Mouse (Mus musculus) MEL (cell line): ENCODE measurements around the gene Ptges3l.
"Not testable (repeated sequence)": the region's sequence is repeated elsewhere in the genome, so short reads cannot be mapped to it uniquely, and the experiment has no call there.

Experiments used
- BHLHE40 ChIP-seq: IDR thresholded peaks from 2 replicates; pipeline ENCODE4 v1.6.1; 2012; ENCODE audit warnings: low read depth, mild to moderate bottlenecking, inconsistent platforms, low read length, improper control_type of control experiment, borderline replicate concordance
- CTCF ChIP-seq, 3 experiments: IDR thresholded peaks in 2 of 3; conservative IDR thresholded peaks in 1 of 3; 2 replicates each; pipeline ENCODE4 v1.5.1; 2011 to 2012; ENCODE audit warnings: low read length in 3 of 3, low read depth in 2 of 3, mild to moderate bottlenecking in 2 of 3, improper control_type of control experiment in 1 of 3, inconsistent platforms in 1 of 3, mixed read lengths in 1 of 3, moderate library complexity in 1 of 3; ENCODE audit not compliant: control insufficient read depth in 1 of 3, insufficient read depth in 1 of 3, poor library complexity in 1 of 3, severe bottlenecking in 1 of 3
- ETS1 ChIP-seq: IDR thresholded peaks from 2 replicates; pipeline ENCODE4 v1.6.1; 2012; ENCODE audit warnings: low read depth, mild to moderate bottlenecking, inconsistent platforms, low read length, improper control_type of control experiment, moderate library complexity
- GATA1 ChIP-seq: IDR thresholded peaks from 2 replicates; pipeline ENCODE4 v1.6.1; 2011; ENCODE audit warnings: low read depth, low read length, improper control_type of control experiment
- KAT2A ChIP-seq: conservative IDR thresholded peaks from 2 replicates; pipeline ENCODE4 v1.6.1; 2012; ENCODE audit warnings: low read depth, low read length, improper control_type of control experiment, inconsistent platforms
- MEF2A ChIP-seq: IDR thresholded peaks from 2 replicates; pipeline ENCODE4 v1.6.1; 2014; ENCODE audit warnings: low read depth, mild to moderate bottlenecking, inconsistent platforms, low read length, improper control_type of control experiment; ENCODE audit not compliant: poor library complexity, insufficient replicate concordance, severe bottlenecking; ENCODE audit errors: extremely low read depth
- POLR2AphosphoS2 ChIP-seq: IDR thresholded peaks from 2 replicates; pipeline ENCODE4 v1.6.1; 2011; ENCODE audit warnings: low read length, improper control_type of control experiment

DNA sequence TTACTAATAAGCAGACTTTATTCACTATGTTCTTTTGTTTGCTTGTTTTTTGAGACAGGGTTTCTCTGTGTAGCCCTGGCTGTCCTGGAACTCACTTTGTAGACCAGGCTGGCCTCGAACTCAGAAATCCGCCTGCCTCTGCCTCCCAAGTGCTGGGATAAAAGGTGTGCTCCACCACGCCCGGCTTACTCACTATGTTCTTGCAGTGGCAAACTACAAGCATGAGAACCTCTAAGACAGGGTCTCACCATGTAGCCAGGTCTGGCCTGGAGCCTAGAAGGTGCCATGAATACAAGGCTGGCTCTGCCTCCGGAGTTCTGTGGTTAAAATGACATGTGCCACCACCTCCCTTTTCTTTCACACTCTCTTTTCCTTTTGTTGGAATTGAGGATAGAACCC lies 41.4 kb upstream of the Ptges3l start:
- TF ChIP-seq ETS1; CTCF (IDR thresholded peaks at IDR 0.05 in 2 of 3, conservative IDR thresholded peaks at IDR 0.05 in 1 of 3; ENCODE audit: control insufficient read depth in 1 of 3, insufficient read depth in 1 of 3, low read depth in 2 of 3, low read length in 3 of 3, poor library complexity in 1 of 3, severe bottlenecking in 1 of 3); GATA1; BHLHE40; MEF2A; POLR2AphosphoS2; KAT2A: not testable (repeated sequence)
